Mouse (Mus musculus) hindbrain, embryonic 13.5 days (tissue): ENCODE measurements around the gene Trpc5. TPM values are rescaled to one million over a fixed set of nuclear protein-coding genes. Genes with fewer than 3 reads are reported as not detected.

ENCODE experiments used
- ATAC-seq: fragments of 200-750 bp; cut with Nextera tagmentation; 2 replicates; pipeline ENCODE4 v1.8.0; 2017; ENCODE audit warnings: moderate TSS enrichment; ENCODE audit not compliant: low FRiP score
- H3K27ac ChIP-seq: fragments of 300-500 bp; sonication (generic); 2 replicates; pipeline ENCODE4 v1.5.1; 2015; ENCODE audit warnings: inconsistent platforms, mild to moderate bottlenecking, moderate library complexity
- H3K27me3 ChIP-seq: fragments of 300-500 bp; sonication (generic); 2 replicates; pipeline ENCODE4 v1.6.1; 2015; ENCODE audit warnings: mild to moderate bottlenecking, inconsistent platforms
- H3K36me3 ChIP-seq: fragments of 300-500 bp; sonication (generic); 2 replicates; pipeline ENCODE4 v1.6.1; 2015; ENCODE audit warnings: mild to moderate bottlenecking, inconsistent platforms
- H3K4me1 ChIP-seq: fragments of 300-500 bp; sonication (generic); replicated peaks from 2 replicates; pipeline ENCODE4 v1.6.1; 2015; ENCODE audit warnings: inconsistent platforms
- H3K4me2 ChIP-seq: fragments of 300-500 bp; sonication (generic); 2 replicates; pipeline ENCODE4 v1.6.1; 2015; ENCODE audit warnings: inconsistent platforms, mild to moderate bottlenecking, moderate library complexity
- H3K4me3 ChIP-seq: fragments of 300-500 bp; sonication (generic); 2 replicates; pipeline ENCODE4 v1.5.1; 2015; ENCODE audit warnings: mild to moderate bottlenecking, inconsistent platforms
- H3K9ac ChIP-seq: fragments of 300-500 bp; sonication (generic); 2 replicates; pipeline ENCODE4 v1.6.1; 2015; ENCODE audit warnings: mild to moderate bottlenecking, inconsistent platforms
- H3K9me3 ChIP-seq: fragments of 300-500 bp; sonication (generic); 2 replicates; pipeline ENCODE4 v1.6.1; 2016; ENCODE audit warnings: inconsistent platforms
- WGBS: fragments of 180-500 bp; shearing (Covaris S2); methylation state at CpG from one replicate; pipeline ENCODE4 v1.1.7; 2015; 5-methylcytosine and 5-hydroxymethylcytosine counted together
- polyA plus RNA-seq: library from polyadenylated mRNA; unstranded; fragments of >200 nt; fragmentation: Nextera tagmentation; extraction: Ambion mirVana; gene quantifications from 2 replicates; pipeline ENCODE4 v1.2.1, GENCODE M21; 2015

The Trpc5 gene
- polyA plus RNA-seq, 1 experiment from 2014 or later = 1.7 TPM

DNA sequence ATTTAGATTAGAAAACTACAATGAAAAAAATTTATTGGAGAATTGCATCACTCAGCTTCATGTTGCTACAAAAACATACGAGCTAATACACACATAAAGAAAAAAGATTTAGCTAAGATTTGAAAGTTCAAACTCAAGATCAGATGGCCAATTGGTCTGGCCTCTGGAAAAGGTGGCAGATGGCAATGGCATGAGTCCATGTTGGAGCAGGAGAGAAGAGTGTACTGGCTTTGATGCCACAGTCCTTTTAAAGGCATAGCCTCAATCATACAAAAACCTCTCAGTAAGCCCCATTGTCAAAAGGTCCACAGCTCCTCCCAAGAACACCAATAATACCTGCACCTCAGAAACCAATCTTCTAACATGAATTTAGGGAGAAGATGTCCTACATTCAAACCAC lies 196.6 kb downstream of the Trpc5 start:
- ATAC-seq = no peak
- no peaks in the 10 kb centered on the region for H3K4me1 ChIP-seq
- no peak overlapping the region for H3K9ac ChIP-seq
- no peaks in the 10 kb centered on the region for H3K36me3 ChIP-seq
- 76% methylated on average over 1 of the region's 1 CpGs for WGBS
- no peak overlapping the region for H3K4me3 ChIP-seq
- H3K9me3 ChIP-seq = no peaks in the 10 kb centered on the region
- H3K4me2 ChIP-seq = no peak overlapping the region
- H3K27me3 ChIP-seq = no peaks in the 10 kb centered on the region
- H3K27ac ChIP-seq = no peak overlapping the region

DNA sequence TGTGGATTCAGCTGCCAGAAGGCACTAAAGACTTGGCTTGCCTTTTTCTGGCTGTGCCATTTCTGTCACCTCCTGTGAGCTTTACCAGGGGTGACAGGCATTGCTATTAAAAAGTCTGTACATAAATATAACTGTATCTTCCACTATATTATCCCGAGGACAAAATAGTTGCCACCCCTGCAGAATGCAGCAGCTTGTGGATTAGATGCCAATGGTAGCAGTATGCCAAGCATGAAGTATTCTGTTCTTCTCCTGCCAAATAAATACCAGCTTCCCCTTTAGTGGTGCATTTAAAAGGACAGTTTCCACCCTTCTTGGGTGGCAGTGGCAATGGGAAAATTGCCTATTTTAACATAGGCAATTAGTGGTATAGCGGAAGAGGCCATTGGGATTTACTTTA lies 223.6 kb downstream of the Trpc5 start:
- no peak overlapping the region for H3K4me2 ChIP-seq
- H3K36me3 ChIP-seq = no peaks in the 10 kb centered on the region
- 0 out of 2 replicates have a peak, but pooled peaks cover 3% of the 10 kb centered on the region for H3K27me3 ChIP-seq
- H3K27ac ChIP-seq = no peak overlapping the region
- WGBS = 76% methylated on average over 2 of the region's 2 CpGs
- H3K4me3 ChIP-seq = no peak overlapping the region
- H3K9me3 ChIP-seq = no peaks in the 10 kb centered on the region
- H3K9ac ChIP-seq = no peak overlapping the region
- no peak for ATAC-seq
- H3K4me1 ChIP-seq = no peaks in the 10 kb centered on the region

DNA sequence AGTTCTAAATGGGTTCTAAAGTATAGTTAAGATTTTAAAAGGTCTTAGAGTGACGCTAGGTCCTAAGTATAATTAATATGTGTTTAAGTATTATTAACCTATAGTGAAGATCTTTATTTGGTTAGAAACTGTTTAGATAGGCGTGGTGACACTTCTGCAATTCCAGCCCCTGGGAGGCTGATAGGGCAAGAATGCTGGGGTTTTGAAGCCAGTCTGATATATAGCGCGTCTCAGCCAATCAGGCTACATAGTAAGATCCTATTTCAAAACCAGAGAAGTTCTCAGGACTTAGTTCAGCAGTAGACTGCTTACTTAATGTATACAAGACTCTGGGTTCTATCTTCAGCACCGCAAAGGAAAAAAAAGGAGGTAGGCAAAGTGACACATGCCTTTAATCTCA lies 231.7 kb downstream of the Trpc5 start, which contains the start of gene Trpc5os:
Gene Trpc5os (plus strand): TSS at position 301 of the 400 bp plus-strand sequence.
- H3K4me1 ChIP-seq = no peaks in the 10 kb centered on the region
- no peak for ATAC-seq
- H3K9ac ChIP-seq = no peak within 1 kb of the TSS
- no peak within 1 kb of the TSS for H3K27ac ChIP-seq
- 92% methylated on average over 5 of the region's 5 CpGs for WGBS
- no peaks in the 10 kb centered on the region for H3K36me3 ChIP-seq
- no peak within 1 kb of the TSS for H3K4me3 ChIP-seq
- no peaks in the 10 kb centered on the region for H3K27me3 ChIP-seq
- no peak within 1 kb of the TSS for H3K4me2 ChIP-seq
- no peaks in the 10 kb centered on the region for H3K9me3 ChIP-seq

DNA sequence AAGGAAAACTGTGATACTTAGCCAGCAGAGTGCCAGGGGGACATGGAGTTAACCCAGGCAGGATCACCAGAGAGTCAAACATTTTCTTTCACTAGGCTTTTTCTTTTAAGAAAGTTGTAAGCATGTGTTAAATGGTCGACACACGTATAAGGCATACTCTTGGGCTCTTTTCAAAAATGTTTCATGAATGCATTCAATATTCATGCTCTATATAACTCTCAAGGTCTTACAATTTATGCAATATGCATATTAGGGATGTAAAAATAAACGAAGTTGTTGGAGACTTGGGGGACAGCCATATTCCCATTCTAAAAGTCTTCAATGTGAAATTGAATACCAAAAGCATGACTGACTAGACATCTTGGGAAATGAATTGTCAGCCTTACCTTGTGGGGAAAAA lies 264.1 kb downstream of the Trpc5 start:
- Histone ChIP-seq H3K27ac (no peak overlapping the region), H3K36me3 (no peaks in the 10 kb centered on the region), H3K4me3 (no peak overlapping the region), H3K4me1 (no peaks in the 10 kb centered on the region), H3K9me3 (no peaks in the 10 kb centered on the region), H3K9ac (no peak overlapping the region), H3K4me2 (no peak overlapping the region), H3K27me3 (no peaks in the 10 kb centered on the region)
- ATAC-seq = no peak
- 85% methylated on average over 3 of the region's 3 CpGs for WGBS

DNA sequence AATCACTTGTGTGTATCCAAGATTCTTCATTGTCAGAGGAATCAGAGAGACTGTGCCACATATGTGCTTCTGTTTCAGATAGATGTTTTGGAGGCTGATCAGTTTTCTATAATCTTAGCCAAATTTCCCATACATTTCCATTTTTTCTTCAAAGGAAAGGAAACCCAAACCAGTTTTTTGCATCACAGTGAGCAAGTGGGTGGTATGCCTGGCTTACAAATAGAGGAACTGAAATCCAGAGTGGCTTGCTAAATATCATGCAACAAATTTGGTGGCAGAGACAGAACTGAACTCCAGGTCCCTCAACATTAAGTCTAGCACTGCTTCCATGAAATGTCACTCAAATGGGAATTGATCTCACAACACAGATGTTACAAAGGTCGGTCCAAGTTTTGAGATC lies 266.9 kb downstream of the Trpc5 start:
- Histone ChIP-seq H3K27me3 (no peaks in the 10 kb centered on the region), H3K36me3 (no peaks in the 10 kb centered on the region), H3K9me3 (no peaks in the 10 kb centered on the region), H3K4me2 (no peak overlapping the region), H3K27ac (no peak overlapping the region), H3K4me1 (no peaks in the 10 kb centered on the region), H3K9ac (no peak overlapping the region), H3K4me3 (no peak overlapping the region)
- ATAC-seq = no peak
- 90% methylated on average over 1 of the region's 1 CpGs for WGBS

DNA sequence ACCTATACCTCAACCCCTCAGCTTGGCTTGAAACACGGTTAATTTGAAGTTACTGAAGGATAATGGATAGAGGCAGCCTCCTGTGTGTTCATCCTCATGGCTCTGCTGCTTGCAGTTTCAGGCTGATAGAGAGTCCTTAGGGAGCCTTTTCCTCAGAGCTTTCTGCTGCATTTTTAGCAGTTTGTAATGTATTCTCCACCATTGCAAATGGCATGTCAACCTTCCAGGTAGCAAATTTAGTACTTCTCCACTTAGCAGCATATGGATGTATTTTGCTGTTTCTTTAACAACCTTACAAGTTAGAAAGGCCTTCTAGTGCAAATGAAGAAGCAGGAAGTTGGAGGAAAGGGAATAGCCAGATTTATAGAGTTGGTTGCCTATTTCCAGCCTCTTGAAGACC lies 267.7 kb downstream of the Trpc5 start:
- Histone ChIP-seq H3K36me3 (no peaks in the 10 kb centered on the region), H3K4me1 (no peaks in the 10 kb centered on the region), H3K9ac (no peak overlapping the region), H3K9me3 (no peaks in the 10 kb centered on the region), H3K4me2 (no peak overlapping the region), H3K4me3 (no peak overlapping the region), H3K27ac (no peak overlapping the region), H3K27me3 (no peaks in the 10 kb centered on the region)
- no peak for ATAC-seq
- WGBS = 48% methylated on average over 1 of the region's 1 CpGs

DNA sequence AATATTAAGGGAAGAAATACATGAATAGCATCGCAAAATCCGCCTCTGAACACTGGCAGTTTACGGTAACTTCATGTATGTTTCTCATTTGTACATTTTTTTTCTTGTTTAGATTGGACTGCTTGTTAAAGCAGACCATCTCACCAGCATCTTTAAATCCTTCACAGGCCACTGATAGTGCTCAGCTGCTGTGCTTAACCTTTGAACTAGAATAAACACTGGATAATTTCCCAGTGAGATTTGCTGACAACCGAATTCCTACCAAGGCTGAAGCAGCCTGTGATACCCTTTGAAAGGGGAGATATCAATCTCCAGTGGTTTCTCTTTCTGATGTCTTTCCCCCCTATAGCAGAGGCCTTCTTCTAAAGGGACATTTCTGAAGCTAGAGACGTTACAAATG lies 279.9 kb downstream of the Trpc5 start:
- Histone ChIP-seq H3K9me3 (no peaks in the 10 kb centered on the region), H3K4me2 (no peak overlapping the region), H3K4me1 (no peaks in the 10 kb centered on the region), H3K36me3 (no peaks in the 10 kb centered on the region), H3K27me3 (no peaks in the 10 kb centered on the region), H3K27ac (no peak overlapping the region), H3K9ac (no peak overlapping the region), H3K4me3 (no peak overlapping the region)
- no peak for ATAC-seq
- WGBS = 90% methylated on average over 5 of the region's 5 CpGs

DNA sequence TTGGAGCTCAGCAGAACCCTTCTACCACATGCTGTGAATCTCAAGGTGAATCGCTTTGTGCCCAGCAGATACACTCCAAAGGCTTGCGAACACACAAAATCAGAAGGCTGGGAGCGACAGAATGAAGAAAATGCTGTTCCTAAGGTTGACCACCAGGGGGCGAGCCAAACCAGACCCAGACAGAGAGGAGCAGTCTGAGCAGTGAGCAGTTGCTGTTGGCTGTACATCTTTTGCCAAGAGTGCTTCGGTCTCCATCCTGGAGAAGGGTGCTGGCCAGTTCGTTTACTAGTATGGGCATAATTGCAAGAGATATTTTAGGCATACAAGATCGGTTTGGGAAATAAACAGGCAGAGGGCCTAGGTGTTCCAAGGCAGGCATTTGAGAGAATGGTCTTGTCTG lies 284.5 kb downstream of the Trpc5 start:
- ATAC-seq = peak; percentile 54; the same call in 1 of the 2 replicates
- no peaks in the 10 kb centered on the region for H3K36me3 ChIP-seq
- H3K4me1 ChIP-seq = no peaks in the 10 kb centered on the region
- no peak overlapping the region for H3K9ac ChIP-seq
- H3K4me2 ChIP-seq = no peak overlapping the region
- no peak overlapping the region for H3K4me3 ChIP-seq
- H3K27me3 ChIP-seq = no peaks in the 10 kb centered on the region
- WGBS = 36% methylated on average over 7 of the region's 7 CpGs
- H3K9me3 ChIP-seq = no peaks in the 10 kb centered on the region
- H3K27ac ChIP-seq = no peak overlapping the region

DNA sequence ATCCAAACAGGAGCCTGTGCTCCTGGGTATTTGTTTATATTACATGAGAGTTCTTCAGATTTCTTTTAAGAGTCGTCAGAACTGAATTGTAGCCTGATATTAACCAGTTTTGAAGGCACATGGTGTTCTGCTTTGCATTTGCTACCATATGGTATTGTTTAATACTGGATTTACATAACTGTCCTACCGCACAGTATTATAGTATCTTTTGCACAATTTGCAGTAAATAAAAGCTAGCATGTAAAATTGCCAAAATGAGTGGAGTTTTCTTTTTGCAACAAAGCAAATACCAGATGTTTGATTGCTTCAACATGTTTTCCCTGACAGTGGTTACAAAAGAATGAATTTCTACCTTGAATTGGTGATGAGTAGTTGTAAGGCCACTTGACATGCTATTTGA lies 313.8 kb downstream of the Trpc5 start:
- Histone ChIP-seq H3K9me3 (no peaks in the 10 kb centered on the region), H3K4me2 (no peak overlapping the region), H3K4me3 (no peak overlapping the region), H3K27me3 (no peaks in the 10 kb centered on the region), H3K4me1 (no peaks in the 10 kb centered on the region), H3K36me3 (peaks cover 9% of the 10 kb centered on the region), H3K9ac (no peak overlapping the region), H3K27ac (no peak overlapping the region)
- 85% methylated on average over 2 of the region's 2 CpGs for WGBS
- ATAC-seq = no peak

DNA sequence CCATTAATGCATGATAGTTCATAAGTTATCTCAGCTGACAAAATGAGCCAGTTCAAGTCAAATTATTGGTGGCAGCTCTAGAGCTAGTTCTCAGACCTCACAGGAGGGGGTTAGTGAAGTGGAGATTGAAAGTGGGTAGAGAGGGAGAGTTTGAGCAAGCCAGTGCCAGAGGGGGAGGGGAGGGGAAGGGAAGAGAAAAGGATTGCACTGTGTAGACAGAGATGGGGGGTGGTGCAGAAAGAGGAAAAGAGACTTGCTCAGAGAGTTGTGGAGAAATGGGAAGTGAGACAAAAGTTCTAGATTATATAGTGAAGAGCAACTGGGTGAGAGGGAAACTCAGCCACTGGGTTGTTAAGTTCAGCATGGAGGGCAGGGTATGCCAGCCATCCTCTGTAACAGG lies 349.6 kb downstream of the Trpc5 start:
- no peaks in the 10 kb centered on the region for H3K9me3 ChIP-seq
- H3K27ac ChIP-seq = no peak overlapping the region
- no peak overlapping the region for H3K4me3 ChIP-seq
- no peaks in the 10 kb centered on the region for H3K4me1 ChIP-seq
- ATAC-seq = no peak
- H3K27me3 ChIP-seq = no peaks in the 10 kb centered on the region
- H3K36me3 ChIP-seq = no peaks in the 10 kb centered on the region
- H3K9ac ChIP-seq = no peak overlapping the region
- H3K4me2 ChIP-seq = no peak overlapping the region

DNA sequence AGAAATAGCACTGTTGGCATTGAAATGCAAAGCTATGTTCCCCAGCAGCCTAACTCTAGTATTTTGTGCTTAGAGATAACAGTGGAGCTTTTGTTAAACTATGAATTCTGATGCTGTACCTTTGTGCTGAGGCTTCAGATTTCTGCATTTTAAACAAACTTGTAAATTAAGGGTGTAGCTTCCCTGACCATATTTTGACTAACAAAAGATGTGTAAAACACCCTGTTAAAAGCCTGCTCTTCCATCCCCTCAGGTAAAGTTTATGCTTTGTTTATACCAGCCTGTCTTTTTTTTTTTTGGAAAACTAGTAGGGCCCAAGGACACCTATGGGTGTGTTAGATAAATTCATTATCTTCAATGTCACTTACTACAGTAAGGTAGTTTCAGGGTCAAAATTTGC lies 350.0 kb downstream of the Trpc5 start:
- Histone ChIP-seq H3K9me3 (no peaks in the 10 kb centered on the region), H3K4me1 (no peaks in the 10 kb centered on the region), H3K4me3 (no peak overlapping the region), H3K4me2 (no peak overlapping the region), H3K36me3 (no peaks in the 10 kb centered on the region), H3K27me3 (no peaks in the 10 kb centered on the region), H3K9ac (no peak overlapping the region), H3K27ac (no peak overlapping the region)
- ATAC-seq = no peak

DNA sequence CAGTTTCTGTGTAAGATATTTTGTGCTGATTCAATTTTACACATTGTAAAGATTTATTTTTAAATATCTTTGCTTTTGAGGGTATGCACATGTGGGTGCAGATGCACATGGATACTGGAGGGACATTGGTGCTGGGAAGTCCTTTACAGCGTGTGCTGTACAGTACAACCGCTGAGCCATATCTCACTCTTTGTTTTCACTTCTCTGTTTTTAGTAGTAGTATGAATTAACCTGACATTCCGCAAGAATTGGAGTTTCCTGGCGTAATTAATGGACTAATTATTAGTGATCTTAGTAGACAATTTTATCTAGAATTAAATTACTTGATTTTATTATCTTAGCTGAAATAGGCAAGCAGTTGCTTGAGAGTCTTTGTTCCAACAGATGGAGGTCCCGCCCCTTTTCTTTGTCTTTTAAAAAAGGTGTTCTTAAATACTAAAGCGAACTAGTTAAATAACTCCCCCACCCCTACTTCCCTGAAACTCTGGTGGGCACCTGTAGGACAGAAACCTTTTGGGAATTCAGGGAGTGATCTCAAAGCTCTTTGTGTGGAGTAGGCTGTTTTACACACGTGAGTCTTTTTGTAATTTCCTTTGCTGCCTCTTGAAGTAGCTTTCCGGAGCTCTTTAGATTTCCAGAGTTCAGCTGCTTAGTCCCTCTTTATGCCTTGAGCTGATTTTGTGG lies 352.5 kb downstream of the Trpc5 start:
- Histone ChIP-seq H3K9me3 (no peaks in the 10 kb centered on the region), H3K4me1 (no peaks in the 10 kb centered on the region), H3K4me2 (no peak overlapping the region), H3K27ac (no peak overlapping the region), H3K9ac (no peak overlapping the region), H3K27me3 (no peaks in the 10 kb centered on the region), H3K4me3 (no peak overlapping the region), H3K36me3 (no peaks in the 10 kb centered on the region)
- WGBS = 42% methylated on average over 8 of the region's 8 CpGs
- ATAC-seq = no peak
